Mouse (Mus musculus) kidney, postnatal 14 days (tissue): ENCODE data around the gene Sart3.
A peak's percentile ranks its signal among the peaks of the same experiment; 100 is the strongest.

Experiments
- DNase-seq: peaks from one replicate; pipeline ENCODE4 v3.0.0; 2022; ENCODE audit warnings: mixed read lengths

Sart3 gene

DNA sequence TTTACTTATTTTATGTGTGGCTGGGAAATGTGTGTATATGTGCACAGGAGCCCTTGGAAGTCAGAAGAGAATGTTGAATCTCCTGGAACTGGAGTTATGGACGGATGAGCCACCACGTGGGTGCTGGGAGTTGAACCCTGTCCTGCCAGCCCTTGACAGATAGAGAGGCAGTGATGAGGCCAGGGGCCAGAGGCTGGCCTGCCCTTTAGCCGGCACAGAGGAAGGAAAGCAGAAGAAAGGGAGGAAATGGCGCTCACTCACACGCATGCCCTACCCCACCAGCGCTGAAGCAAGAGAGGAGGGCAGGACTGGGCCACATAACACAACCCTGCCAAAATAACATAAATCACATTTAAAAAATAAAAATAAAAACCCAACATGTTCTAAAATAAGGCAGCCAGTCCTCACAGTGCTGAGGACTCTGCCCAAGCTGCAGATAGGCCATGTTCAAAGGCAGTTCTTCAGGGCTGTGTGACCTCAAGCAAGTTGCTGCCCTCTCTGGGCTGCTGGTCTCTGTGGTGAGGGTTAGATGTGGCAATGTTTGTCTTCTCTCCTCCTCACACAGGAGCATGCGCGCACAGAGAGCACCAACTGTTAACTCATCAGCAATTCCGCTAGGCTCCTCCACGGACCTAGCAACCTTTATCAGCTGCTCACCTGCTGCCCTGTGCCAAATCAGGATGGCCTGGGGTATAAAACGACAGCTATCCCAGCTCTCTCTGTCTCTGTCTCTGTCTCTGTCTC, 18.3 kb upstream of the Sart3 start:
- peak; percentile 79 for DNase-seq

DNA sequence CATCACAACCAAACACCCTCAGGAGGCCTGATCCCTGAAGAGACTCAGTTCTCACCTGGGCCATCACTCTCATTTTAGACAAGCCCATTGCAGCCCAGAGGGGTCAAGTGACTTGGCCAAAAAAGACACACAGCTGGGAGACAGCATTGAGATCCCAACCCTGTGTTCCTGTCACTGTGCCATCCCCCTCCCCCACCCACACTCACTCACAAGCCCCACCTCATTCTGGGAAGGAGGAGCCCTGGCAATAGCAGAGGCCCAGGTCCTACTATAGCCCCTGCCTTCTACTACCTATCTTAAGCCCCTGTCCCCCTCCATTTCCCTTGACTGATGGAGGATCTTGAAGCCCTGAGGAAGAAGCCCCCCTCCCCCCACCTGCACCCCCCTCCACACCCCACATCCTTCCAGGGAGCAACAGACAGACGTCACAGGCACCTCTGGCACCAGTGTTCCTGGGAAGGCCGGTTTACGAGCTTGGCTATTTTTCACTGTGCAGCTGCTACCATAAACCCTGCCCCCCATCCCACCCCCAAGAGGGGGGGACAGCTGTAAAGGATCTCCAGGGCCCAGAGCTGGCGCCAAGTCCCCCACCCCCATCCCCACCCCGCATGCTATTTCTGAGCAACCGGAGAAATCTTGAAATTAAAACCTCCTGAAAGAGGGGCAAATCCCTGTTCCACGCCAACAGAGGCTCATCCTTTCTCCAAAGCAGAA, 16.9 kb upstream of the Sart3 start:
- DNase-seq = peak; percentile 87

DNA sequence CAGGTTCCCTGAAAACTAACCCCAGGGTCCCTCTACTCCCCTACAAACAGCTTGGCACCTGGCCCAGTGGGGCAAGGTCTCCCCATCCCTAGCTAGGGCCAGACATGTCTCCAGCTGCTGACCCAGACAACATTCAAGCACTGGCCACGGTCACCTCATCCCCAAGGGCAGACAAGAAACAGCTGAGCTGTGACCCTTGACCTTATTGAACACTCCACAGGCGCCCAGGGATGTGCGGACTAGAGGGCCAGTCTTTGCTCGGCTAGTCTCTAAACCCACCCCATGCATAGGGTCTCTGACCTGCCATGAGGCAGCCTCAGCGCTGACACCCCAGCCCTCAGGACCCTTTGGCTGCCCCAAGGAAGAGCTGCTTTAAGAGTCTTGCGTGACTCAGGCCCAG, 16.3 kb upstream of the Sart3 start:
- DNase-seq = peak; percentile 59

DNA sequence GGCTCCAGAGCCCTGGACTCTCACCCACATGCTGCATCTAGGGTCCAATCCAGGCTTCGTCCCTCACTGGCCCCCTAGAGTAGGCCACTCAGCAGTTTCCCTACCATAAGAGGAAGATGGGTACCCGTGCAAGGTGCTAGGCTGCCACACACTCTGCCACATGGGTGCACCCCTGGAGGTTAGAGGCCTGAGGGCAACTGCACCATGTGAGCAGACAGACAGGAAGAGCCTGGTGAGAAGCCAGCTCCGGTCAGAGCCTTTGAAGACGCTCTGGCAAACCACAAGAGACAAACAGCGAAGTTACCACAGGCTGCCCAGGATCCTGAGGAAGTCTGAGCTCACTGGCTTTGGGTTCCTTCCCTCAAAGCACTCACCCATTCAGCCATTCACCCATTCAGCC, 14.7 kb upstream of the Sart3 start:
- DNase-seq = no peak

DNA sequence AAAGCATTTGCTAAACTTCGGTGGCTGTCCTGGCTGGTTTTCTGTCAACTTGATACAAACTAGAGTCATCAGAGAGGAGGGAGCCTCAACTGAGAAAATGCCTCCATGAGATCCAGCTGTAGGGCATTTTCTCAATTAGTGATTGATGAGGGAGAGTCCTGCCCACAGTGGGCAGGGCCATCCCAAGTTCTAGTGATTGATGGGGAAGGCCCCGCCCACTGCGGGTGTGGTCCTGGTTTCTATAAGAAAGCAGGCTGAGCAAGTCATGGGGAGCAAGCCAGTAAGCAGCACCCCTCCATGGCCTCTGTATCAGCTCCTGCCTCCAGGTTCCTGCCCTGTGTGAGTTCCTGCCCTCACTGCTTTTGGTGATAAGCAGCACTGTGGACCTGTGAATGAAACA, 11.8 kb upstream of the Sart3 start:
- DNase-seq = peak; percentile 51

DNA sequence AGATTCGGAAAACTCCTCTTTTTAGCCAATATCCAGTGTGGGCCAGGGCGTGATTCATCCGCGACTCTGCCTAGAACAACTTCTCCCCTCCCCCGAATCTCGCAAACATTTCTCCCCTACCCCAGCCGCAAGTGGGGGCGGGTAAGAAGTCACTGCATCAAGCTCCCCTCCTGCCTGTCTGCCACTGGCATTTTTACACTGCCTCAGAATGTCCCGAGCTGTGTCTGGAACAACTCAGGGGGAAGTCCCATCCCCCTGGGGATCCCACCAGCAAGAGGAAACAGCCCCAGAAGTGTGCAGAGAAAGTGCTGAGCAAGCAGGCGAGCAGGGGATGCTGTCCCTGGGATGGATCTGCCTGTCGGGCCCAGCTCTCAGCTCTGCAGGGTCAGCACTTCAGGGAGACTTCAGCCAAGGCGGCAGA, 11.3 kb upstream of the Sart3 start:
- peak; percentile 85 for DNase-seq

DNA sequence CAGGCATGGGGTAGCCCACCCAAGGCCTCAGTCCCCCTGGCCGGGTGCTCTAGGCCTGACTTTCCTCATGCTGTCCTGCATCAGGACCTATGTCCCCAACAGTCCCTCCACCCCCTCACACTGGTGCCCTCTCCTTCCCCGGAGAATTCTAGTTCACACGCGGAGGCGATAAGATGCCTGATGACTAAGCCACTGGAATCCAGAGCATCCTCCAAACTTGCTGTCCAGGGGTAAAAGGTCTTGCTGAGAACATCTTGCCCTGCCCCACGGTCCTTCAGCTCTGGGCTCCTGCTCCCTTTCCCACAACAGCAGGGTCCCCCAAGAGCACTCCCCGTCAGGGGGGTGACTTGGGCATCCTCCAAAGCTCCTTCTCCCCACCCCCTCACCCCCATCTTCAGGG, 10.3 kb upstream of the Sart3 start:
- peak; percentile 58 for DNase-seq

DNA sequence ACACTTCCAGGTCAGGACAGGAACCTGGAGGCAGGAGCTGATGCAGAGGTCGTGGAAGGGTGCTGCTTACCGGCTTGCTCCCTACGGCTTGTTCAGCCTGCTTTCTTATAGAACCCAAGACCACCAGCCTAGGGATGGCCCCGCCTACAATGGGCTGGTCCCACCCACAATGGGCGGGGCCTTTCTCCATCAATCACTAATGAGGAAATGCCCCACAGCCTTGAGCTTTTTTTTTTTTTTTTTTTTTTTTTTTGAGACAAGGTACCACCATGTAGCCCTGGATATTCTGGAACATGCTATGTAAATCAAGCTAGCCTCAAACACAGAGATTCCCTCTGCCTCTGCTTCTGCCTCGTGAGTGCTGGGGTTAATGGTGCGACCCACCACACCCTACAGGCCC, 9.6 kb upstream of the Sart3 start:
- DNase-seq = no peak

DNA sequence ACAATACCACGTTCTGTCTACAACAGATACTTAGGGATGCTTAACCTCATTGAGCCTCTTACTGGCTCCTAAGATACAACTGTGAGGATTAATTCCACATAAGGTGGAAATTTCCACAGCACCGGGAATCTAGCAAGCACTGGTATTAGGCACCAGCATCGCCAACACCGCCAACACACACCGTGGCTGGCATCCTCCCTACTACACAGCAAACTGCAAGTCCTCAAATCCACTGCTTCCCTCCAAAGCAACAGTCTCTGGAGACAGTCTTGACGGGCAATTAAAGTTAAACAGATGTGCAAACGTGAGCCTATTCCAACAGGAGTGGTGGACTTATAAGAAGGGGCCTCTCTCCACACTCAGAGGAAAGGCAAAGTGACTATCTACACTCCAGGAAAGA, 8.9 kb upstream of the Sart3 start:
- no peak for DNase-seq

DNA sequence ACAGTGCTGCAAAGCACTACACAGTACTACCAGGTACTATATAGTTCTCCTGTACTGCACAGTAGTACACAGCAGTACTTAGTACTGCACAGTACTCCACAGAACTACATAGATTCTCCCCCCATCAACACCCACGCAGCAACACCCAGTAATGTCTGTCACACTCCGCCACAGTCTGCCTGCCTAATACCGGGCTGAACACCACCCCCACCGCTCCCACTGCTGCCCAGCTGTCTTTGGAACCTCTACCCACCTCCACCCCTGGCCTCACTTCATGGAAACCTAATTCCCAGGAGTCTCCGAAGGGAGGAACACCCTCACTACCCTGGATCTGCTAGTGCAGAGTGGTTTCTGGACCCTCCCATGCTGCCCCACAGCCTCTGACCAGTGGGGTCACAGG, 8.5 kb upstream of the Sart3 start:
- no peak for DNase-seq

DNA sequence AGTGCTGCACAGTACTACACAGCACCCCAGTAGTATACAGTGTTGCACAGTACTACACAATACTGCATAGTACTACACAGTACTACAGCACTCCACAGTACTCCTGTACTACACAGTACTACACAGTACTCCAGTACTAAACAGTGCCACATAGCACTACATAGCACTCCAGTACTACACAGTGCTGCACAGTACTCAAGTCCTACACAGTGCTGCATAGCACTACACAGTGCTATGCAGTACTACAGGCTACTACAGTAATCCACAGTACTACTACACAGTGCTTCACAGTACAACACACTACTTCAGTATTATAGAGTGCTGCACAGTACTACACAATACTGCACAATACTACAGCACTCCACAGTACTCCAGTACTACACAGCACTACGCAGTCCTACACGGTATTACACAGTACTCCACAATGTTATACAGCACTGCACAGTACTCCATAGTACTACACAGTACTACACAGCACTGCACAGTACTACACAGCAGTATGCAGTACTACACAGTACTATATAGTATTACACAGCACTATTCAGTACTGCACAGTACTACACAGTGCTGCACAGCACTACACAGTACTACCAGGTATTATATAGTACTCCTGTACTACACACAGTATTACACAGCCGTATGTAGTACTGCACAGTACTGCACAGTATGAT, 7.9 kb upstream of the Sart3 start:
- DNase-seq = no peak

DNA sequence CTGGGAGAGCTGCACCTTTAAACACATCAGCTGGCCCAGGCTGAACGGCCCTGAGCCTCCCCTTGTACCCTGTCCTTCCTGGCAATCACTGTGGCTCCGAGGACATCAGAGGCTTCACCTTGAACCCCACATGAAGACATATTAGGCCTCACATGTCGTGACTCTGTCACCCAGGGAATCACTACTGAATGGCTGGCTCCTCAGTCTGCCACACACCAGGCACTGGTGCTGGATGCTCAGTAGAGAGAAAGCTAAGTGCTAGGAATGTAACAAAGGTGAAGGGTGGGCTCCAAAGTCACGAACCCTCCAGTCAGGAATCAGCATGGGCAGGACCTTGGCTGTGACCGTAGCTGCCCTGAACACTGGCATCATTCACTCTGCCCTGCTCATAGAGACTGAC, 7.3 kb upstream of the Sart3 start:
- no peak for DNase-seq

DNA sequence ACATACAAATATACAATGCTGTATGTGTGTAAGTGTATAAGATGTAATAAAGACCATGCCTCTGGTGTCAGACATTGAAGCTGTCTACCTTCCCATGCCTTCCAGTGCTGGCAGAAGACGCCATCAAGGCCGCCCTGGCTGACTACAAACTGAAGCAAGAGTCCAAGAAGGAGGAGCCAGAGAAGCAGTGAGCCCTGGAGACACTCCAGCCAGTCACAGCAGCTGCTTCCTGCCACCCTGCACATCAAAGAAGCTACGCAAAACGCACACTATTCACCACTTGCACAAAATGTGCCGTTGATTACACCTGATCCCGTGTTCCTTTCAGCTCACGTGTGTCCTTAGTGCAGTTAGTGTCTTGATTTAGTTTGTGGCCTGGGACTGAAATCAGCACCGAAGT, 5.4 kb upstream of the Sart3 start:
- peak; percentile 45 for DNase-seq

DNA sequence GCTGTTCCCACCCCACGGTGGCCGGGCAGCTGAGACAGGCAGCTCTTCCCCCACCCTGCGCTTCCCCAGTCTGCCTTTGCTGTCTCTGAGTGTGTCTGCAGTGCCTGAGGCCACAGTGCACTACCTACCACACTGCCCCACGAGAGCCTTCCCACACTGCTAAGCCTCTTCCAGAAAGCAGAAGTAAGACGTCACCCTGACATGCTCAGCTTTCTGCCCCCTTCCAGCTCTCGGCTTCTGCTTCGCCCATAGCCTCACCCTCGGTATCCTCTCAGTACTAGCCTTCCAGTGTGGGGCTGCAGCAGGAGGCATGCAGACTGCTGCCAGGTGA, 4.6 kb upstream of the Sart3 start:
- DNase-seq = no peak

DNA sequence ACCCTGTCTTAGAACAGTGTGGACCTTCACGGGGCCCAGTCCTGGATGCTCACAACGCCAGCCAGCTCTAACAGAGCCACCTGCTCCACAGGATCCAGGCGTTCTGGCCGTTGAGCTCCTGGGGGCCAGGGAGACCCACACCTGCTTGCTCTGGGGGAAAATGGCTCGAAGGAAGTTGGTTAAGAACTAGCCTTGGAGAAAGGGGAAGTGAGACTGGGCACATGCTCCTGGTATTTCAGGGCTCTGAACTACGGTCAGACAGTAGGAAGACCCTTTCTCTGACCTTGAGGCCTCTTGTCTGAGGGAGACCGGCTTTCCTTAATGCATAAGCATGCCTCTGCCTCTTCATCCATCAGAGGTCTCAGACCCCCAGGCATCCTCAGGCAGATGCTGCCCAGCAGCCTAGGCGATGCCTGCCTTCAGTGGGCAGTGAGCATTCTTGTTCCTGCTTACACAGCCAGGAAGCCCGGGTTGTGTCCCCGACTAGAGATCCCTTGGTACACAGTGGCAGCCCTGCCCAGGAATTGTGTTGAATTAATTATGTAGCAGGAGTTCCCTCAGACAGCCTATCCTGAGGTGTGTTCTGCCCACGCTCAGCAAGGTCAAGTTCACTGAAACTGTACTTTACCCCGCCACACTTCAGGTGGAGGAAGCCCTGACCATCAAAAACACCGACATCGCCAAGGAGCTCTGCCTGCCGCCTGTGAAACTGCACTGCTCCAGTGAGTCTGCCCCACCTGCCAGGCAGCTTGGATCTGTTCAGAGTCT, 4.0 kb upstream of the Sart3 start:
- no peak for DNase-seq

DNA sequence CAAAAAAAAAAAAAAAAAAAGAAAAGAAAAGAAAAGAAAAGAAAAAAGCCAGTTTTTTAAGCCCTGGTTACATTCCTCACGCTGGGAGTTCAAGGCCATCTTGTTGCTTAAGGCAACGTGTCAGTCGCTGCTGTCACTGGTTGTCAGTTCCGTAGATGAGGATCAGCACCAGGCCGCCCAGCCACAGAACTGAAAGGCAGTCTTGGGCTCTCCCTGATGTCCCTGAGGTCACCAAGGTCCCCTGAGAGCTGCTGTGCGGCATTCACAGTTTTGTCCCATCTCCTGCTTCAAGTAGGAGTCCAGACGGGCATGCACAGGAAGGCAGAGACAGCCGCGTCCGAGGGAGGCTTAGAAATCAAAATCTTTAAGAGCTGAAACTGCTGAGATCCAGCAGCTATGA, 3.3 kb upstream of the Sart3 start:
- DNase-seq = no peak

DNA sequence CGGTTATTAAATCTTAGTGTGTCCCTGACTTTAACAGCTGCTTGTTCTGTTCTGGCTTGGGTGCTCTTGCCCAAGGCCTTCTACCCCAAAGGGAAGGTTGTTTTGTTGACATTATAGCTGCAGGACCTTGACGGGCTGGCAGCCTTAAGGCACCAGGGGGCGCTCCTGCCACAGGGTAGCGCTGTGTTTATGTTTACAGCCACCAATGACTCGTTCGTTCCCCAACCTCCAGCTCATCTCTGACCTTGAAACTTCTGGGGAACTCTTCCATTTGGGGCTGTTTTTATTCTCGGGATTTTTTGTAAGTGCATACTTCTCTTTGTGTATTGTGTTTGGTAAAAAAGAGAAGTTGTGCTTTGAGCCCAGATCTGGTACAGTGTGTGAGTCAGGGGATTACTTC, 1.4 kb upstream of the Sart3 start:
- DNase-seq = peak; percentile 92

DNA sequence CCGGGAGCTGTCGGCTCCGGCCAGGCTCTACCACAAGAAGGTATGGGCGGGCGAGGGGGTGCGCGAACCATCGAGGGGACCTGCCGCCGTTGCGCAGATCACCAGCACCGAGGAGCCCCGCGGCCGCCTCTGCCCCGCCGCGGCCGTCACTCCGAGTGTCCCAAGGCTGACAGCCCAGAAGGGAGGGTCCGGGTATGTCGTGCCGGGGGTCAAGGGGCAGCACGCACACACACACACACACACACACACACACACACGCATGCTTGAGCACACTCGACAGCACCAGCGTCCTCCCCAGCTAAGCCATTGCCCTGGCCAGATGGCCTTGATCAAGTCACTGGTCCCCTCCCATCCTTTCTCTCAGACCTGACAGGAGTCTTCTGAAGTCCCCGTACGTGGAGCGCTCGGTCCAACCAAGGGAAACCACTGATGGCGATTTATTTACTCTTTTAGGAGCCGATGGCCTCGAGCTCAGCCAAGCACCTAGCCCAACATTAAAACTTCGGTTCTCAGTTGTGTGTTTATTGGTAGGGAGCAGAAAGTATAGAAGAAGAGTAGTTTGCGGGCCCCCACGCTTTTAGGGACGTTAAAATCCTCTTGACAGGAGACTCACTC, 702 bp upstream of the Sart3 start:
- no peak for DNase-seq

DNA sequence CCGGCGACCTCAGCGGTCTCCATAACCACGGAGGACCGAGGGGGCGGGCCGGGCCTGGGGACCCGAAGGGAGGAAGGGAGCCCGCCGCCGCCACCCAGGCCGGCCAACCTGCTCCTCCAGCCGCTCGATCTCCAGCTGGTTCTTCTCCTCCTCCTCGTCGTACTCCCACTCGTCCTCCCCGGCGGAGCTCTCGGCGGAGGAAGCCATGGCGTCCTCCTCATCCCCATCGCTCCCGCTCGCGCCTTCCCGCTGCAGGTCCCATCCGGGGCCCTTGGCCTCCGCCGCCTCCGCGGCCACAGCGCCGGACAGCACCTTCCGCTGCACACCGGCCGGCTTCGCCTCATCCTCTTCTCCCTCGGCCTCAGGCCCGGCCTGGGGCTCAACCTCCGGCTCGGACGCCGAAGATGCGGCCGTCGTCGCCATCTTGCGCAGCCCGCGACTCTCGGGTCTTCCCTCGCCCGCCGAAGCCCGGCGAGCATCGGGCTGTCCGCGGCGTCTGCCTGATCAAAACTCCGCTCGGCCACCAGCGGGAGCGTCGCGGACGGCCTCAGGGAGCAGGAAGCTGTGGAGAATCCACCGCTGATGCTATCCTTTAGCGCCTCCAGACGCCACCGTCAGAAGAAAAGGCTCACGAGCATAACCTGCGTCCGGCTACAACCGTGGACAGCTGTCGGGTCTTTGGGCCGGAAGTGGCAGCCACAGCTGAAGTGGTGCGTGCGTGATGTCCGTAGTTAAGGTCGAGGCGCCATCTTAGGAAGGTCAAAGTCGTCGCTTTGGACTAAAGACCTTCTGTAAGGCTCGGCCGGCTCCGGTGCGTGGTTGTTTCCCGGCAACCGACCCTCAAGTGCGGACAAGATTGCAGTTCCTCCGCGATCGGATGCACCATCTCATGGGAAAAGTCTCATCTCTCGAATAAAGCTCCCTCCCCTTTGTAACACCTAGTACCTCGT, 822 bp downstream of the Sart3 start:
- peak; percentile 92 for DNase-seq

DNA sequence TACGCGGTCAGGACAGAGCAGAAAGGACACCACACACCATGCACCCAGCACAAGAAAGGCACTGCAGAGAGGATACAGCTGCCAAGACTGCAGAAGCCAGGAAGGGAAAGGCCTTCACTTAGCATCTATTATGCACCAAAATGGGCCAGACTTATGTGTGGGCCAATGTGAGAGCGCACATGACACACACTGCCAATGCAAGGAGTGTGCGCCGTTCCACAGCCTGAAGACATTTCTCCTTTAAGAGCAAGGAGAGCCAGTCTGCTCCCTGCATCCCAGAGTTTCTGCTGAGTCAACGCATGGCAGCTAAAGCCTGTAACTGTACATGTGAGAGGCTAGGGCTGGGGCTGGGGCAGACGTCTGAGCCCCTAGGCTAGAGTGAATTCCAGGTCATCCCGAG, 3.5 kb downstream of the Sart3 start:
- DNase-seq = no peak

DNA sequence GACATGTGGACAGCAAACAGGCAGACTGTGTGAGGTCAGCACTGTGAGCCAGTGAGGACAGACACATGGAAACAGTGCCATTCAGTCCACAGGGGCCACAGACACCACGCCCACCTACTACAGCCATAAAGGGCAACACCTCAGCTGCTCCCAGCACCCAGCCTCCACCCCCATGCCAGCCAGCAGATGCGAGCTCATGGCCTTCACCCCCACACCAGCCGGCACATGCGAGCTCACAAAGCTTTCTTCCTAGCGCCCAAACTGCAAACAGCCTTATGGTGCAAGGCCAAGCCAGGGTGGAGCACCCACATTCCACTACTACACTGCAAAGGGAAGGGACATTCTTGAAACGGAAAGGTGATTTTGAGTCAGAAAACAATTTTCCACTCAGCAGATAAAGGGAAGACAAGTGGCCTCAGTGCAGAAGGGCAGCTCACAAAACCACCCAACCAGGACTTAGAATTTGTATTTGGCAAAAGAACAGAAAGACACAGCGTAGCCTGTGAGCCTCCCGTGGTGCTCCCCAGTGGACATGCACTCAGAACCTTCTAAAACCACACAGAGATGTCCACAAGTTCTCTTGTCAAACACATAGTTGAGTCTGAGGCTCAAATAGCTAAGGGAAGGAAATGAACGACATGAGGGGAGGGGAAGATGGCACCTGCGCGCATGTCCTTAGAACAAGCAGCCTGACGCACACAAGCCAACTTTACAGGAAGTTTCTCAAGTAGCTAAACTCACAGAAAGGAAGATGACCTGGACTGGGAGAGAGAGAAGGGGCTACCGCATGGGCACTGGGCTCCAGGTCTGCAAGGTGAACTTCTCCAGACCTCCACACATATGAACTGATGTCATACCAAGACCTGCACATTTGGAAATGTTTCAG, 6.4 kb downstream of the Sart3 start:
- no peak for DNase-seq
